Mouse (Mus musculus) lung, embryonic 15.5 days (tissue): ENCODE results near the gene Shd. TPM values are rescaled to one million over a fixed set of nuclear protein-coding genes. Genes with fewer than 3 reads are reported as not detected.
A peak's percentile ranks its signal among the peaks of the same experiment; 100 is the strongest.

Source experiments
- ATAC-seq: fragments of 200-750 bp; cut with Nextera tagmentation; 2 replicates; pipeline ENCODE4 v1.8.0; 2017; ENCODE audit warnings: moderate number of reproducible peaks, borderline replicate concordance; ENCODE audit not compliant: low FRiP score, low TSS enrichment; ENCODE audit errors: extremely low read depth
- H3K27ac ChIP-seq: fragments of 300-500 bp; sonication (generic); 2 replicates; pipeline ENCODE4 v1.5.1; 2015; ENCODE audit warnings: moderate library complexity, mild to moderate bottlenecking, inconsistent platforms
- H3K27me3 ChIP-seq: fragments of 300-500 bp; sonication (generic); 2 replicates; pipeline ENCODE4 v1.6.1; 2015; ENCODE audit warnings: inconsistent platforms
- H3K36me3 ChIP-seq: fragments of 300-500 bp; sonication (generic); 2 replicates; pipeline ENCODE4 v1.6.1; 2015; ENCODE audit warnings: inconsistent platforms
- H3K4me1 ChIP-seq: fragments of 300-500 bp; sonication (generic); 2 replicates; pipeline ENCODE4 v1.6.1; 2015; ENCODE audit warnings: inconsistent platforms
- H3K4me2 ChIP-seq: fragments of 300-500 bp; sonication (generic); 2 replicates; pipeline ENCODE4 v1.6.1; 2015; ENCODE audit warnings: inconsistent platforms, mild to moderate bottlenecking, moderate library complexity
- H3K4me3 ChIP-seq: fragments of 300-500 bp; sonication (generic); 2 replicates; pipeline ENCODE4 v1.5.1; 2015; ENCODE audit warnings: mild to moderate bottlenecking, inconsistent platforms
- H3K9ac ChIP-seq: fragments of 300-500 bp; sonication (generic); 2 replicates; pipeline ENCODE4 v1.6.1; 2015; ENCODE audit warnings: inconsistent platforms
- H3K9me3 ChIP-seq: fragments of 300-500 bp; sonication (generic); 2 replicates; pipeline ENCODE4 v1.6.1; 2016; ENCODE audit warnings: inconsistent platforms
- WGBS: fragments of 180-500 bp; shearing (Covaris S2); methylation state at CpG from one replicate; pipeline ENCODE4 v1.1.7; 2015; 5-methylcytosine and 5-hydroxymethylcytosine counted together
- polyA plus RNA-seq: library from polyadenylated mRNA; unstranded; fragments of >200 nt; fragmentation: Nextera tagmentation; extraction: Ambion mirVana; gene quantifications from 2 replicates; pipeline ENCODE4 v1.2.1, GENCODE M21; 2015

The Shd gene
- polyA plus RNA-seq, 1 experiment from 2014 or later: 6.7 TPM

- WGBS: 80% methylated on average over 8 of the region's 8 CpGs
- Histone ChIP-seq H3K4me2 (no peak overlapping the region), H3K9me3 (no peaks in the 10 kb centered on the region), H3K9ac (no peak overlapping the region), H3K27me3 (peaks cover 10% of the 10 kb centered on the region), H3K36me3 (no peaks in the 10 kb centered on the region), H3K4me1 (peaks cover 5% of the 10 kb centered on the region; the same call in 1 of the 2 replicates), H3K27ac (no peak overlapping the region), H3K4me3 (no peak overlapping the region)
- no peak for ATAC-seq
These were observed 20.1 kb downstream of the Shd start for GRCm38 (mm10) chr17:55990278-55990898.

GRCm38 (mm10) chr17:55996007-55996406, 25.7 kb downstream of the Shd start:
- WGBS: 76% methylated on average over 15 of the region's 15 CpGs
- H3K9ac ChIP-seq: no peak overlapping the region
- H3K36me3 ChIP-seq: no peaks in the 10 kb centered on the region
- no peak overlapping the region for H3K4me2 ChIP-seq
- no peak overlapping the region for H3K27ac ChIP-seq
- H3K9me3 ChIP-seq: no peaks in the 10 kb centered on the region
- peaks cover 11% of the 10 kb centered on the region; the same call in 1 of the 2 replicates for H3K27me3 ChIP-seq
- H3K4me1 ChIP-seq: no peaks in the 10 kb centered on the region
- no peak for ATAC-seq
- H3K4me3 ChIP-seq: no peak overlapping the region

- no peak overlapping the region for H3K4me3 ChIP-seq
- WGBS: 13% methylated on average over 30 of the region's 30 CpGs
- ATAC-seq: peak; percentile 33; the same call in 1 of the 2 replicates
- H3K27me3 ChIP-seq: peaks cover 11% of the 10 kb centered on the region; the same call in 1 of the 2 replicates
- no peak overlapping the region for H3K27ac ChIP-seq
- peak overlapping the region; percentile 30; the same call in 1 of the 2 replicates for H3K4me2 ChIP-seq
- no peaks in the 10 kb centered on the region for H3K4me1 ChIP-seq
- no peaks in the 10 kb centered on the region for H3K36me3 ChIP-seq
- H3K9me3 ChIP-seq: no peaks in the 10 kb centered on the region
- no peak overlapping the region for H3K9ac ChIP-seq
These were observed 29.7 kb downstream of the Shd start for GRCm38 (mm10) chr17:55999794-56000499.

GRCm38 (mm10) chr17:56003000-56003399, 32.7 kb downstream of the Shd start:
- H3K4me2 ChIP-seq: no peak overlapping the region
- H3K36me3 ChIP-seq: no peaks in the 10 kb centered on the region
- no peak for ATAC-seq
- peaks cover 9% of the 10 kb centered on the region; the same call in 1 of the 2 replicates for H3K4me1 ChIP-seq
- H3K9me3 ChIP-seq: no peaks in the 10 kb centered on the region
- WGBS: 79% methylated on average over 3 of the region's 3 CpGs
- no peak overlapping the region for H3K4me3 ChIP-seq
- peaks cover 11% of the 10 kb centered on the region; the same call in 1 of the 2 replicates for H3K27me3 ChIP-seq
- no peak overlapping the region for H3K27ac ChIP-seq
- no peak overlapping the region for H3K9ac ChIP-seq

- Histone ChIP-seq H3K4me2 (peak within 1 kb of the TSS; percentile 47), H3K4me1 (peaks cover 19% of the 10 kb centered on the region), H3K9ac (peak within 1 kb of the TSS; percentile 31; the same call in 1 of the 2 replicates), H3K27me3 (peaks cover 3% of the 10 kb centered on the region; the same call in 1 of the 2 replicates), H3K9me3 (no peaks in the 10 kb centered on the region), H3K36me3 (no peaks in the 10 kb centered on the region), H3K4me3 (peak within 1 kb of the TSS; percentile 29), H3K27ac (peak within 1 kb of the TSS; percentile 38; the same call in 1 of the 2 replicates)
- ATAC-seq: no peak
- 28% methylated on average over 13 of the region's 13 CpGs for WGBS
These were observed 35.3 kb downstream of the Shd start, which contains the start of the genes Stap2 and Mpnd for GRCm38 (mm10) chr17:56005415-56006061. TSS of gene Stap2 (minus strand) at chr17:56005584. TSS of gene Mpnd (plus strand) at chr17:56005711.

GRCm38 (mm10) chr17:56006956-56007355, 36.7 kb downstream of the Shd start:
- Histone ChIP-seq H3K27ac (no peak overlapping the region; the same call in 1 of the 2 replicates), H3K9ac (no peak overlapping the region), H3K4me1 (peaks cover 23% of the 10 kb centered on the region), H3K36me3 (peaks cover 7% of the 10 kb centered on the region; the same call in 1 of the 2 replicates), H3K4me2 (no peak overlapping the region), H3K9me3 (no peaks in the 10 kb centered on the region), H3K4me3 (no peak overlapping the region), H3K27me3 (no peaks in the 10 kb centered on the region)
- no peak for ATAC-seq
- WGBS: 49% methylated on average over 10 of the region's 10 CpGs

- 20% methylated on average over 14 of the region's 14 CpGs for WGBS
- Histone ChIP-seq H3K9ac (peak overlapping the region; percentile 30), H3K4me1 (peaks cover 23% of the 10 kb centered on the region), H3K4me3 (peak overlapping the region; percentile 96), H3K9me3 (no peaks in the 10 kb centered on the region), H3K4me2 (peak overlapping the region; percentile 98), H3K27me3 (no peaks in the 10 kb centered on the region), H3K36me3 (peaks cover 13% of the 10 kb centered on the region; the same call in 1 of the 2 replicates), H3K27ac (peak overlapping the region; percentile 91)
- ATAC-seq: peak; percentile 9
These were observed 37.4 kb downstream of the Shd start for GRCm38 (mm10) chr17:56007444-56008355.

- Histone ChIP-seq H3K9me3 (no peaks in the 10 kb centered on the region), H3K27me3 (no peaks in the 10 kb centered on the region), H3K4me3 (peak overlapping the region; percentile 96), H3K4me1 (peaks cover 23% of the 10 kb centered on the region), H3K27ac (peak overlapping the region; percentile 91), H3K9ac (peak overlapping the region; percentile 83), H3K4me2 (peak overlapping the region; percentile 98), H3K36me3 (peaks cover 19% of the 10 kb centered on the region; the same call in 1 of the 2 replicates)
- WGBS: under 1% methylated on average over 21 of the region's 21 CpGs
- peak; percentile 92 for ATAC-seq
These were observed 38.3 kb downstream of the Shd start for GRCm38 (mm10) chr17:56008356-56009087.

GRCm38 (mm10) chr17:56009088-56009961, 39.1 kb downstream of the Shd start:
- peak; percentile 90 for ATAC-seq
- Histone ChIP-seq H3K4me2 (peak overlapping the region; percentile 98), H3K27ac (peak overlapping the region; percentile 91), H3K36me3 (peaks cover 23% of the 10 kb centered on the region; the same call in 1 of the 2 replicates), H3K9ac (peak overlapping the region; percentile 83), H3K4me1 (peaks cover 23% of the 10 kb centered on the region), H3K27me3 (no peaks in the 10 kb centered on the region), H3K9me3 (no peaks in the 10 kb centered on the region), H3K4me3 (peak overlapping the region; percentile 96)
- WGBS: under 1% methylated on average over 62 of the region's 62 CpGs

- H3K27ac ChIP-seq: peak overlapping the region; percentile 91; the same call in 1 of the 2 replicates
- 25% methylated on average over 2 of the region's 2 CpGs for WGBS
- peak overlapping the region; percentile 98 for H3K4me2 ChIP-seq
- peak overlapping the region; percentile 96 for H3K4me3 ChIP-seq
- peaks cover 23% of the 10 kb centered on the region for H3K4me1 ChIP-seq
- no peak for ATAC-seq
- H3K27me3 ChIP-seq: no peaks in the 10 kb centered on the region
- peak overlapping the region; percentile 83 for H3K9ac ChIP-seq
- no peaks in the 10 kb centered on the region for H3K9me3 ChIP-seq
- peaks cover 26% of the 10 kb centered on the region for H3K36me3 ChIP-seq
These were observed 39.6 kb downstream of the Shd start for GRCm38 (mm10) chr17:56009962-56010240.
